1 mouse cellular context compared by ENCODE assay signal in genomic region chr12:74293624-74294023, GRCm38 (mm10).
TF ChIP-seq lines count a peak whose summit lies in the region.

No protein-coding gene starts in this region.

TF ChIP-seq in CH12.LX, 34 proteins besides CTCF, POLR2A, EP300 and RAD21:
- TF ChIP-seq ZNF384 (IDR thresholded peaks at IDR 0.05; ENCODE audit: low read depth, low read length), result no peak
- peak; percentile 7; the same call in 1 of the 2 replicates for TF ChIP-seq ZC3H11A (IDR thresholded peaks at IDR 0.05; ENCODE audit: low read depth, low read length)
- TF ChIP-seq MEF2A (IDR thresholded peaks at IDR 0.05; ENCODE audit: borderline replicate concordance, low read depth, low read length), result no peak
- peak; percentile 69 for TF ChIP-seq SMC3 (IDR thresholded peaks at IDR 0.05; ENCODE audit: low read depth, low read length)
- no peak for TF ChIP-seq ZKSCAN1 (IDR thresholded peaks at IDR 0.05; ENCODE audit: borderline replicate concordance, low read depth, low read length)
- TF ChIP-seq JUN (IDR thresholded peaks at IDR 0.05; ENCODE audit: insufficient read depth, low read depth, low read length), result no peak
- TF ChIP-seq HCFC1 (IDR thresholded peaks at IDR 0.05; ENCODE audit: low read depth, low read length), result no peak
- TF ChIP-seq IRF4 (IDR thresholded peaks at IDR 0.05; ENCODE audit: low read depth, low read length), result no peak
- no peak for TF ChIP-seq KAT2A (IDR thresholded peaks at IDR 0.05; ENCODE audit: insufficient replicate concordance, low read length)
